Mouse (Mus musculus): ENCODE measurements around the gene Mogs. TPM values are rescaled to one million over a fixed set of nuclear protein-coding genes. Genes with fewer than 3 reads are reported as not detected.
A peak's percentile ranks its signal among the peaks of the same experiment; 100 is the strongest.

Mogs gene
- total RNA-seq, 2 experiments from 2014 or later = 4.7 to 6.6 TPM

DNA sequence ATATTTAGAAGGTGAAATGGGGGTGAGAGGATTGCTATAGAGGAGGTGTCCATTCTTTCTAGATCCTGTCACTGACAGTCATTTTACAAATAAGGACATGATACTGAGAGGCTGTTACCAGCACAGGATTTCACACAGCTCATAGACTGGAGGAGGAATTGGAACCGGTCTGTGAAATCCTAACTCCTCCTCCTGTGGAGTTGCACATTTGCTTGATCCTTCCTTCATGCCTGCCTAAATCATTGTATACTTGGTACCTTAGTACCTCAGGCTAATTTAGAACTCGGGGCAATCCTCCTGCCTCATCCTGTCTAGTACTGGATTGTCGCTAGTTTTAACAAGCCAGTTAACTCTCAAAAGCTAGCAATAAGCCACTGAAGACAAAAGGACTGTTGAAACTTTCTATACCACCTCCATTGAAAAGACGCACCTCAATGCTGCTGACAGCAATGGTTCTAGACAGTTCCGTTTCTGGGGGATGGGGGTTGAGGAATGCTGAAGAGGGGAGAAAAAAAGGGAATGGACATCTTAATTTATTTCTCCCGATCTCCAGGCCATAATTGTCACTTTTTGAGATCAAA is 49.8 kb downstream of the Mogs start:
- peak overlapping the region; percentile 98 for H3K27ac ChIP-seq
- TF ChIP-seq CTCF (IDR thresholded peaks at IDR 0.05) = no peak
- intact Hi-C loops (cut with DNase I) = loop anchor here (2.0 kb wide), 1 partner anchor 104 kb away; no protein-coding TSS in a partner anchor
- DNase-seq = no peak
- H3K4me3 ChIP-seq = peak overlapping the region; percentile 90

DNA sequence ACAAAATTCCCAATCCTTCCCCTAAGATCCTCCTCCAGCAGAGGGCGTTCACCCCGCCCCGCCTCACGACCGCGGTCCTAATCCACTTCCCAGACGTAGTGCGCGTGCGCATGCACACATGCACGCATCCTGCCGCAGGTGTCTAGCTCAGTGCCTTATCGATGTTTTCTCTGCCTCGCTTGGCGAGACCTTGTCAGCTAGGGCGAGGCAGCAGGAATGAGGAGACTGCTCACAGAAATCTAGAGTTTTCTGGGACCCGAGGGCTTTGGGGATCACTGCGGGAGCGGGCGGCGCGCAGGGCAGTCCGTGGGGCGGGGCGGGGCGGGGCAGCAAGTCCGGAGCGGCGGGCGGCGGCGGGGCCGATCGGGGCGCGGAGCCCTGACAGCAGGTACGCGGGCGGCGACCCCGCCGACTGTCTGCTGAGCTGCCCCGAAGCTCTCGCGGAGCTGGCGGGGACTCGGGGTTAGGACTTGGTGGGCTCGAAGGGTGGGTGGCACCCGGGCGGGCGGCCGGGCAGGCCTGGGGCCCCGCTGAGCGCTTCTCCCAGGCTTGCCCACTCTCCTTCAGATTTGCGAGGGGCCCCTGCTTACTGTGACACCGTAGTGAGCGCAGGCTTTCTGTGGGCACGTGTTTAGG is 50.4 kb downstream of the Mogs start, which contains the start of gene Dctn1:
Dctn1 (plus strand) TSS at position 314 of the 636 bp plus-strand sequence.
- intact Hi-C loops (cut with DNase I) = loop anchor here (2.0 kb wide), 1 partner anchor 103 kb away; no protein-coding TSS in a partner anchor
- Histone ChIP-seq H3K27ac (peak within 1 kb of the TSS; percentile 98), H3K4me3 (peak within 1 kb of the TSS; percentile 90)
- peak; percentile 97 for DNase-seq
- peak; percentile 90 for TF ChIP-seq CTCF (IDR thresholded peaks at IDR 0.05)

DNA sequence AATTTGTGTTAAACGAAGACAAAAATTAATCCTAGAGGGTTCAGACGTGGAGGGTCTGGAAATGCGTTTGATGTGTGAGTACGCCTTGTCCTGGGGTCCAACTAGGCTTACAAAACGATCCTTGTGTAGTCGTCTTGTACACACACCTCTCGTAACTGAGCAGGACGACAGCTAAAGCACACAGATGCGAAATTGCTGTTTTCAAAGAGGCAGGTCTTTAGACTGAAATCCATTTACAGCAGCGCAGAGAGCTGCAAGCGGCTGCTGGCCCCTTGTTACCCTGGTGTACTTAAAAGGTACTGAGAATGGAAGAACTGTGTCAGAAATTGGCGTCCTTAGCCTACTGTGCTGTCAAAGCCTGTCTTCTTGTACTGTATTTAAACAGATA is 50.9 kb downstream of the Mogs start:
- intact Hi-C loops (cut with DNase I) = no loop called here
- no peak for TF ChIP-seq CTCF (IDR thresholded peaks at IDR 0.05)
- Histone ChIP-seq H3K4me3 (peak overlapping the region; percentile 90), H3K27ac (peak overlapping the region; percentile 98)
- DNase-seq = no peak

Small RNAs within 50 kb of the gene (microRNA-seq; reads per million reads assigned to microRNA genes)
- gene Mir3470a = not detected

Other genes starting within 250 kb of the Mogs start
- under 1 TPM in 1 of 2 experiments, not detected in 1; 0.05 TPM for gene Sema4f, start 175.7 kb upstream of the Mogs start, total RNA-seq (2021)
- under 1 TPM in 1 of 2 experiments, not detected in 1; 0.45 TPM for gene M1ap, start 168.6 kb upstream of the Mogs start, total RNA-seq (2021)
- 1 to 10 TPM; 1.3 to 4.1 TPM for gene Dok1, start 82.0 kb upstream of the Mogs start, total RNA-seq (2021)
- gene Loxl3, start 81.3 kb upstream of the Mogs start, total RNA-seq (2021) = 1 to 10 TPM; 2.1 to 3.5 TPM
- 100 to 1,000 TPM in 1 of 2 experiments, 10 to 100 TPM in 1; 94.5 to 101 TPM for gene Aup1, start 61.0 kb upstream of the Mogs start, total RNA-seq (2021)
- gene Htra2, start 60.2 kb upstream of the Mogs start, total RNA-seq (2021) = 10 to 100 TPM; 14.1 to 21.5 TPM
- 1 to 10 TPM in 1 of 2 experiments, under 1 TPM in 1; 0.20 to 1.1 TPM for gene Dqx1, start 57.7 kb upstream of the Mogs start, total RNA-seq (2021)
- gene Tlx2, start 45.2 kb upstream of the Mogs start, total RNA-seq (2021) = not detected
- 1 to 10 TPM; 8.2 to 8.7 TPM for gene Pcgf1, start 37.6 kb upstream of the Mogs start, total RNA-seq (2021)
- gene Lbx2, start 29.1 kb upstream of the Mogs start, total RNA-seq (2021) = under 1 TPM in 1 of 2 experiments, not detected in 1; 0.31 TPM
- gene Ccdc142, start 13.9 kb upstream of the Mogs start, total RNA-seq (2021) = under 1 TPM; 0.61 to 0.70 TPM
- 1 to 10 TPM; 1.0 to 1.2 TPM for gene Gm42688, start 13.9 kb upstream of the Mogs start, total RNA-seq (2021)
- 100 to 1,000 TPM in 1 of 2 experiments, 10 to 100 TPM in 1; 94.7 to 121 TPM for gene Mrpl53, start 6.5 kb upstream of the Mogs start, total RNA-seq (2021)
- 10 to 100 TPM; 43.3 to 45.6 TPM for gene Wbp1, start 6.1 kb downstream of the Mogs start, total RNA-seq (2021)
- 10 to 100 TPM; 13.7 to 16.3 TPM for gene Ino80b, start 9.9 kb downstream of the Mogs start, total RNA-seq (2021)
- 10 to 100 TPM; 12.2 to 15.3 TPM for gene Rtkn, start 20.0 kb downstream of the Mogs start, total RNA-seq (2021)
- gene Wdr54, start 40.9 kb downstream of the Mogs start, total RNA-seq (2021) = 1 to 10 TPM in 1 of 2 experiments, under 1 TPM in 1; 0.84 to 1.1 TPM
- gene 1700003E16Rik, start 40.9 kb downstream of the Mogs start, total RNA-seq (2021) = under 1 TPM in 1 of 2 experiments, not detected in 1; 0.11 TPM
- 100 to 1,000 TPM; 129 to 139 TPM for gene Dctn1, start 50.4 kb downstream of the Mogs start, total RNA-seq (2021)
- gene Slc4a5, start 104.3 kb downstream of the Mogs start, total RNA-seq (2021) = not detected
- 1 to 10 TPM; 3.0 to 4.2 TPM for gene Mthfd2, start 210.4 kb downstream of the Mogs start, total RNA-seq (2021)
- gene Mob1a, start 210.5 kb downstream of the Mogs start, total RNA-seq (2021) = 10 to 100 TPM in 1 of 2 experiments, 1 to 10 TPM in 1; 7.4 to 12.6 TPM
- gene Bola3, start 233.7 kb downstream of the Mogs start, total RNA-seq (2021) = 100 to 1,000 TPM; 245 to 263 TPM

All from gastrocnemius, adult 2 months (tissue).